Mouse (Mus musculus) lung, adult 18-20 months (tissue): ENCODE measurements at regions not wholly inside any gene's neighbourhood (a gene's known extent, or its start where the extent isn't known, plus 50 kb on each side); places are given as distances from the start of the nearest gene placed in this dataset.
A peak's percentile ranks its signal among the peaks of the same experiment; 100 is the strongest.
"Not testable (repeated sequence)": the region's sequence is repeated elsewhere in the genome, so short reads cannot be mapped to it uniquely, and the experiment has no call there.

Experiments used
- DNase-seq, 2 experiments: peaks; one replicate each; pipeline ENCODE4 v3.0.0; 2022; ENCODE audit warnings: mixed read lengths in 2 of 2

GRCm38 (mm10) chr1:83832946-83833345 is 424.9 kb upstream of the Sphkap start:
- no peak for DNase-seq

DNA sequence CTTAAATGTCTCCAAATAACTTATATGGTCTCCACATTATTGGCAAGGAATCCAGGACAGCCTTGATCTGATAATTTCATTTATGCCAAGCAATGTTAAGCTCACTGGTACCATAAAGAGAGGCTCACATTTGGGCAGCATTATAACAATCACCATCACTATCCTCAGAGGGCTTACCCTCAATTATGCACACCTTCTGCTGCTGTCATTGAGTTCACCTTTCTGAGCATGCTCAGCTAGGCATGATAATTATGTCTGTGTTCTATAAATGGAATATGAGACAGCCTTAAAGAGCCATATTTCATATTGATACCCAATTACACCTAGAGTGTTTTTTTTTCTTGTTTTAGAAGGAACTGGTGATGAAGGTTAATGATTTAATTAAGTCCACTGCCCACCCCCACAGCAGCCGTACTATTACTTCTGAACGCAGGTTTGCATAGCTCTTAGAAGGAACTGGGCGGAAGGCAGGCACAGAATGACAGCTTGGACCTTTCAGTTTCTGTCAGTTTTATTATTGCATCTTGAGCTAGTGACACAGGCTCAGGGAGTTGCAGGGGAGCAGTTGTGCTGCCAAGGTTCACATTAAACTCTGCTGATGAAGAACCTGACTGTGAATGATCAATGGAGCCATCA is 424.0 kb upstream of the Sphkap start:
- no peak for DNase-seq

DNA sequence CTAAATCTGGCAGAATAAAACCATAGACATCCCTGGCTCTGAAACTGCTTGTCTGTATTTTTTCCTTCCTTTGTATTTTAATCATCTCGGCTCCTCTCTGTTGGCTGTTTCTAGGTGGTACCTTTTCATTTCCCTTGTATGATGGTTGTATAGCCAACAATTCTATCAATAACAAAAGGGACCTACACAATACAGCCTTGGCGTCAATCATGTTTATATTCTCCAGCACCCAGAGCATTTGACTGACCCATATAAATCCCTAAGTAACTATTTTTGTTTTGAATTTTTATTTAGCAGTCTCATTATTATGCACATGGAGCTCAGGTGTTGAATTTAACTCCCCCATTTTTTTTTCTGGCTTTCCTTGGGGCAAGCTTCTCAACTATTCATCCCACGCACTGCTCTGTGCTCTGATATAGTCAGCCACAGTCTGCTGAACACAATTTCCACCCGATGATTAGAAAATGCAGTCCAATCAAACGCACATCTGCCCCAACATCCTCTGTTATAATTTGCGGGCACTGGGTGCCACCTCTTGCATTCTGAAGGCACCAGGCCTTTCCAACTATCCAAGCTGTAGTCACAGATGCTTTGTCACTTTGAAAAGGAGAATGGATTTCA is 422.1 kb upstream of the Sphkap start:
- no peak for DNase-seq

GRCm38 (mm10) chr1:83811162-83811561 is 403.2 kb upstream of the Sphkap start:
- not testable (repeated sequence) for DNase-seq

GRCm38 (mm10) chr1:83808432-83808831 is 400.4 kb upstream of the Sphkap start:
- DNase-seq = no peak

DNA sequence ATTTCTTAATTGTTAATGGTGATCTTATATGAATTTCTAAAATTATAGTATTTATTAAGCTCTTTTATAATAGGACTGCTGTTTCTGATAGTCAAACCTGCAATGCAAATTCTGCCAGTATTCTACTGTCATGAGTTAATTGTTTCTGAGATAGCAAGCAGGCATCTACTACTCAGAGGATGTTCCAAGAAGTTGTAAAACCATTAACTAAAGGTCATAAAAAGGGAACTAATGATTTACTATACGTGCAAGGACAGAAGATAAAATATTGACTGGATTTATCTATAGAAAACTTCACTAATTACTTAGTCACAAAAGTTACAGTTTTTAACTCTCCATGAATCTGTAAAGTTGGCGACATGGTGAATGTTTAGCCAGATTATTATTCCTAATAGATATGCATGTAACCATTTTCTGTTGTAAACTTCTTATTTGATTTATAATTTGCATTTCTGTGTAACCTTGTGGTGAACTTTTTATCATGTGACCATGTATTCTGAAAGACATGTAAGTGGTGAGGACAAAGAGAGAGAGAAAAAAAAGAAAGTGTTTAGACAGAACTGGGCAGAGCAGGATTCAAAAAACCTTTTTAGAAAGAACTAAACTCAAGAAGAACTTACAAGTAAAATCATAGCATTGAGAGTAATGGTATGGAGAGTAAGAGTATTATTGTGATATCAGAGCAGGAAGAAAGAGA is 395.5 kb upstream of the Sphkap start:
- DNase-seq = no peak

DNA sequence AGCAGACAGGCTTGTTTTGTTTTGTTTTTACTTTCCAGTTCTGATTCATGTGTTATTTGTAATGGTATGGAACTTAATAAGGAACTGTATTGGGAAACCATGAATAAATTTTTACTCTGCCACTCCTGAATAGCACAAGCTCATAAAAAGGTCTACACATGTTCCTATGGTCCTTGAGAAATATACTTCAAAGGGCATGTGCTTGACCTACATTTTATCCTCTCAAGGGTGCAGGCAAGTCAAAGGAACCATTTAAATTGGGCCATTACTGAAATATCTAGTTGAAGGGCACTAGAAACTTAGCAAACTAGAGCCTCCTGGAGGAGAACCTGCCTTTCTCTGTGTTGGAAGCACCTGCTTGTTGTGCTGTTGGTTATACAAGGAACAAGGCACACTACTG is 393.8 kb upstream of the Sphkap start:
- DNase-seq = no peak

DNA sequence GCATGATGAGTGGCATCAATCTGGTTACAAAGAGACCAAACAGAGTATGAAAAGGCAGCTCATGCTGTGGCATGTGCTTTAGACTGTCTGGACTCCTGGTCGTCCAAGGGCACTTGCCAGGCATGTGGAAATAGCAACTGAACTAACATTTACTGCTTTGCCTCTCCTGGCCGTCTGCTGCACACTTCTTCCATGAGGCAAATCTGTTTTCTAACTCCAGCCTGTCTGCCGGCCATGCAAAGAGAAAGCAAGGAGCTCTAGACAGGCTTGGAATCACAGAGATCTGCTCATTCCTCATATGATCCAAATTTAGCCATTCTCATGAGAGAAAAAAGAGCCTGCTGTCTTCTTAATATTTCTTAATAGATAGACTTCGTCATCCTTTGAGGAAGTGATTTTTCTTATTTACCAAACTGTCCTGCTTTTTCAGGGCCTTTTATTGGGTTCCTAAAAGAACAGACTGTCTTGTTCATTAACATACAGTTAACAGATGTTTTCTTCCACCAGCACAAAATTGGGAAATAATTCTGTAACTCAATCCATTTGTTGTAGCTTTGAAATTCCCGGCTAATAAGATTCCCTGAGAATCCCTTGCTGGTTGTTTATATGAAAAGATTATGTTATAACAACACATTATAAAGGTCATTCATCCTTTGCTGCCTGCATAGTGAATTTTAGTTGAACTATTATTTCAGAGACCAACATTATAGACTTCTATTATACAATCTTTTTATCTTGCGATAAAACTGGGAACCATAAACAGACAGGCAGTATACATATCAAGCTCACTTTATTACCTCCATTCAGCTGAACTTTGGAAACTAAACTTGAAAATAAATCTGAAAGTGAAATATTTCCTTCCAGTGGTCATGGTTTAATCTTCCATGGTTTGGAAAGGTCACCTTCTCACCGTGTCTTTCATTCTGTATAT is 389.2 kb upstream of the Sphkap start:
- peak; percentile 5 to 25 for DNase-seq

DNA sequence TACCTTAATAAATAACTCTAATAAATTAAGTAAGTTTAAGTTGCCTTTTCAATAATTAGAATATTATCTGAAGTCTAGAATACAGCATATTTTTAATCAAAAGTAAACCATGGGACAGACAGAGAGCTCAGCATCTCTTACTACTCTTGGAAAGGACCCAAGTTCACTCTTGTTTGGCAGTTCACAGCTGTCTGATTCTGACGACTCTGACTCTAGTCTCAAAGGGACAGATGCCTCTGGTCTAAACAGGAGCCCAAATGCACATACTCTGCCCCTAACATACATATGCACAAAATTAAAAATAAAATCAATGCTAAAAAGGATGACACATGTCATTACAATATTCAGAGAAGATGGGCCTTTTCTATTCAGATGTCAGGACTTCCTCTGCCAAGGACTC is 369.2 kb upstream of the Sphkap start:
- no peak for DNase-seq

DNA sequence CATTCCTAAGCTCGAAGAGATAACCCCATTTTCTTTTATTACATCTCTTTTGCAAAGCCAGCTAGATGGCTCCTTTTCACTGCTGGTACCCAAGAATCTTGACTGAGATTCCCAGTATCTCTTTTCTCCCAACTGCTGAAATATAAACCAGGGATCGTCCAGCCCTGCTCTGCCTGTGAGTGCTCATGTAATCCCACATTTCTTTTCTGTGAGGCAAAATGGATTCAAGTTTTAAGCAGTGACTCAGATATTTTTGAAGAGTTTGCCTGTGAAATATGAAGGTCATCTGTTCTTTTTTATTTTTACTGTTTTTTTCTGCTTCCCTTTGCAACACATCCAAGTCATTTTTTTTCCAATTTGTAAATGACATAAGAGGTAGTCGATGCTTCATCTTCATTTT is 363.2 kb upstream of the Sphkap start:
- DNase-seq = no peak

DNA sequence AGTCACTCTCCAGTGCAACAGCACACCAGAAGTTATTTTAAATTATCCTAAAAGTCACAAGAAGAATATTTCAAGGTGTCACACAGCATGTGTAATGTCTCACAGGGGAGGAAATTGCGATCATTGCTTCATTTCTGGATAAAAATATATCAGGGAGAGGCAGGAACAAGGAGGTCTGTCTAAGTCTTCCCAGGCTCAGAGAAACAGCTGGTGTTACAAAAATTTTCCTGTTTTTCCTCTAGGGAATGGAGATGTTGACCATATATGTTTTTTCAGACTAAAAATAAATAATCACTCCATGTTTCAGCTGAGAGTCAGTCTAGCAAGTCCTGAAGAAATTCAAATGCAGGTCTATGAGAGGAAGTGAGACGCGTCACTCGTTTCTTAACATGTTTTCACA is 353.5 kb upstream of the Sphkap start:
- no peak for DNase-seq

DNA sequence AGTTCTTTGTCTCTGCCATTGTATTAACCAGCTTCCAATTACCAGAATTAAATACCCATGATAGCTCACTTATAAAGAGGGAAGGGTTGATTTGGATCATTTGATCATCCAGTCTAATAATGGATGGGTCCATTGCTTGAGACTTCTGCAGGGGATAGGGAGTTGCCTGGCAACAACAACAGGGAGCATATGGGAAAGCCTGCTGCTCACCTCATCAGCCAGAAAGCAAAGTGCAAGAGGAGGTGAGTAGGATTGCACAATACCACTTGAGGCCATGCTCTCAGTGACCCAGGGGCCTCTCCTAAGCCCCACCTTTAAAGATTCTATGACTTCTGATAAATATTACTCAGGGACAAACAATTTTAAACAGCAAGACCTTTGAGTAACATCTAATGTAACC is 348.9 kb upstream of the Sphkap start:
- peak; percentile 3 to 13 for DNase-seq

DNA sequence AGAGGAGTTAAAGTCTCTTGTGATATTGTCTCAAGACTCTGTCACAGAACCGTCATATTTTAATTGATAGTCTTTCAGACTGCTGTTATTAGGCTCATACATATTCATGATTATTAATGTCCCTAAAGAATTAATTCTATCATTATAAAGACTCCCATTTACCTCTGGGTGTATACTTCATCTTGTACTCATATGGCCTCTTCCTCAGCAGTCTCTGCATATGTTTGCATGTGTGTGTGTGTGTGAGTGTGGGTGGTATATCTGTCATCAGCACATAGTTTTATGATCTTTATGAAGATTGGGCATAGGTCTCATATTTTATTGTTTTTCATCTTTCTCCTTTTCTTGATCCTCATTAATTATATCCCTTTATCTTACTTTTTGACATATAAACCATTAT is 347.3 kb upstream of the Sphkap start:
- DNase-seq = no peak

GRCm38 (mm10) chr1:83752976-83753375 is 345.0 kb upstream of the Sphkap start:
- DNase-seq = no peak

DNA sequence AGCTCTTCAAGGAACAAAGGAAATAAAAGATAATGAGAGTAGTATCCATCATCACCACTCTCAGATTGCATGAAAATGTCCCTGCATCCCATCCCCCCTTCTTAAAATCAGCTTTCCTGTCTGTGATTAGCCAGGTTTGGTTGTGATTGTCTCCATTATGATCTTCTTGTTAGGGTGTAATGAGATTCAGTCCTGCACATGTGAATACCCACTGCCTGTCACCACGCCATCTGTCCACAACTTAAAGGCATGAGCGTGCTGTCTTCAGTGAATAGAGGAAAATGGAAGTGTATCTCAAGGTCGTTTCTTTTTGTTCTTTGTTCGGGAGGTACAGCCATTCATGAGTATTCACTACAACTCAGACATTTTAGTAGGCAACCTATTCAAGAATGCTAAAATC is 341.0 kb upstream of the Sphkap start:
- DNase-seq = no peak

- no peak for DNase-seq
Measured at GRCm38 (mm10) chr1:83748061-83748460, 340.1 kb upstream of the Sphkap start.

DNA sequence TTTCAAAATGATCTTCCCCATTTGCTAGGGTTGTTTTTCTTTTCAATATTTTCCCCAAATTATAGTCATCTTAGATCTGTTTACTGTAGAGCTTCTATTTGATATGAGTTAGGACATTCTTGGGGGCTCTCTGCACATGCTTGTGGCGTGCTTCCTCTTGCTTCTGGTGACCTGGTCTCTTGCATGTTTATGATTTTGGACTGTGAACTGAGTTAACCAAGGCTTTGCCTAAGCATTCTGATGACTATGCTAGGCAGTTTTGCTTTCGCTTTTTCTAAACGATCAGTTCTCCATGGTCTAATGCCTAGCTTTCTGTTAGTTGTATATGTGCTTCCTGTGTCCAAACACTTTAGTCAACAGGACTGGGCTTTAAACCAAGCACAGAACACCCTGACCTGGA is 339.4 kb upstream of the Sphkap start:
- DNase-seq = no peak

GRCm38 (mm10) chr1:83746036-83746435 is 338.0 kb upstream of the Sphkap start:
- peak in 1 of 2 experiments; percentile 5 for DNase-seq

DNA sequence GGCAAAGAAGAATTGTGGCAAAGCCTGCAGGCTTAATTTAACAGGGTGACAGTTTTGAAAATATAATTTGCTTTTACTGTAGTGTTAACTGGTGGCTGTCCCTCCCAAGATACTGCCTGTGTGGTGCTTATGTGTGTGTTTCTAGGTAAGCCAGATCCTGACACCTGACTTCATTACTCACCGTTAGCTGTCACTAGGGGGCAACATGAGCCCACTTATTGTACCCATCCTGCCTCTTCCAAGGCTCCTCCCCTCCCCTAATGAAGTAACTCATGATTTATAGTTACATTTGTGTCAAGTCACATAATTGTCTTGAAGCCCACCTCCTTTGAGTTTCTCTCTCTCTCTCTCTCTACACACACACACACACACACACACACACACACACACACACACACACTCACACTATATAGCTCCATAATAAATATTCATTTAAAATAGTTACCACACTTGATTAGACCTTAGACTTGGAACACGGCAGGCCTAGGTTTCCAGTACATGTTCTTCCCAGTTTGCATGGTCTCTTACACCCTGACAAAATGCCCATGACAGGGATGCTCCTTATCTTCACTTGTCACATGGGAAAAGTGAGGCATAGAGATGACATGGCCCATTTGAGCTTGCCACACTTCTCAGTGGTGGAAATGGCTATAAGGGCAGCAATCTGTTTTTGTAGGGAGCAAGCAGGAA is 328.6 kb upstream of the Sphkap start:
- no peak for DNase-seq

GRCm38 (mm10) chr1:83731682-83732081 is 323.7 kb upstream of the Sphkap start:
- DNase-seq = no peak

- no peak for DNase-seq
Measured at GRCm38 (mm10) chr1:83728810-83729209, 320.8 kb upstream of the Sphkap start.

DNA sequence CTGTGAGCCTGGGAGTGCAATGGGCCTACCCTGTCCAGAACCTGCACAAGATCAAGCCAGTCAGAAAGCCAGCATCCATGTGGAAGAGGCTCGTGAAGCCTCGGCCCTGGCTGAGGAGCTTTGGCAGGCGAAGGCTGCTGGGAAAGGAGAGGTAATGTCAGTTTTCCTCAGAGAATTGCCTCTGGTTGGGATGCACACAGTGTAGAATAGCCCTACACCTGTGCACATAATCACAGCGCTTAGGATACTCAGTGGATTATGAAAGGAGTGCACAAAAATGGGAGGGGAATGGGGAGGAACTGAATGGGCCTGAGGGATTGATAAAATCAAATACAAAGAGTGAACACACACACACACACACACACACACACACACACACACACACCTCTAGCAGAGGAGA is 319.9 kb upstream of the Sphkap start:
- no peak for DNase-seq

GRCm38 (mm10) chr1:83727215-83727614 is 319.2 kb upstream of the Sphkap start:
- peak in 1 of 2 experiments; percentile 5 for DNase-seq
